Mouse (Mus musculus) thymus, postnatal 14 days (tissue): Measurements from ENCODE around the gene Krtap4-13.
"Not testable (repeated sequence)": the region's sequence is repeated elsewhere in the genome, so short reads cannot be mapped to it uniquely, and the experiment has no call there.

Source experiments
- DNase-seq: peaks from one replicate; pipeline ENCODE4 v3.0.0; 2021

Krtap4-13 gene

GRCm38 (mm10) chr11:99809792-99810191 is at the start of gene Krtap4-13:
TSS of gene Krtap4-13 (minus strand) at chr11:99809892.
- not testable (repeated sequence) for DNase-seq

DNA sequence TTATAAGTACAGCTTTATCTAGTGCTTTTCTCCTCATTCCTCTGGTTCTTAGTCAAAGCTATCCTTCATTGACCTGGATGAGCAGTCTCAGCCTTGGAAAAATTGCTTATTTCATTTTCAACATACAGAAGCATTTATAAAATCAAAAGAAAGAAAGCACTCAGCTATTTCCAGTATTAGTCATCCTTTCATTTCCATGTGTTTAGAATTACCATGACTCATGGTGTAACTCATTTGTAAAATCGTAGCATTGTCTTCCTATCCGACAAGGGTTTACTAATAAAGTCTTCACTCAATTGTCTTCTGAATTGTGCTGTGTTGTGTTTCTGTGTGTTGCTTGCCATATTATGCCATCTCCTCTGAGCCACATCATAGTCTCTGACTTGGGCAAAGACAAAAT is 49.1 kb upstream of the Krtap4-13 start:
- no peak for DNase-seq

DNA sequence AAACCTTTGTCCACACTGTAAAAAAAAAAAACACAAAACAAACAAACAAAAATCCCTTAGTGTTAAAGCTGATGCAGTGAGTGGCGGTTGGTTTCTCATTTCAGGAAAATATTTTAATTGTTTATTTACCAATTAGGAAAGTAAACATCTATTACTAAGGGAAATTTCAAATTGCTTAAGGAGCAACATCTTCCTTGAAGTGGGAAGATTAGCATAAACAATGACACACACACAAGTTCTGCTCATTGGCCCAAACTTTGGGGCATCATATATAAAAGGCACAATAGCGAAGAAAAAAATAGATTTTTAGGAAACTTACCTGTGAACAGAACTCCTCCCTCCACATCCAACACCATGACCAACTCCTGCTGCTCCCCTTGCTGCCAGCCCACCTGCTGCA is 47.9 kb upstream of the Krtap4-13 start, which contains the start of gene Gm11568:
Gene Gm11568, plus strand, starts transcription at position 301 of the 400 bp plus-strand sequence.
- DNase-seq: no peak

DNA sequence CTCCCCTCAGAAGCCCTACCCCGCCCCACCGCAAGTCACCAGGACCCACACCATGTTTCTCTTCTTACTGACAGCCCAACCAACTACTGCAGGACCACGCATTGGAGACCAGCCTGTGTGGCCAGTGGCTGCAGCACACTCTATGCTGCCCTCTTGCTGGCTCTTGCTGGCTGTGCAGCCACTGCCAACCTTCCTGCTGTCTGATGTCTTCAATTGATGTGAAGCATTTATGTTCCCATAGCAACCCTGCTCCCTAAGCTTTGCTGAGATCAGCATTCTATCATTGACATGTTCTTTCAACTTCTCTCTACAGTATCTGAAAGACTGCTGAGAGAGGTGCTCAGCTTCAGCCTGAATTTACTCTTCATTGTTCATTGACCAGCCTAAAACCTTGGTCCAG is 44.4 kb upstream of the Krtap4-13 start:
- DNase-seq: no peak

DNA sequence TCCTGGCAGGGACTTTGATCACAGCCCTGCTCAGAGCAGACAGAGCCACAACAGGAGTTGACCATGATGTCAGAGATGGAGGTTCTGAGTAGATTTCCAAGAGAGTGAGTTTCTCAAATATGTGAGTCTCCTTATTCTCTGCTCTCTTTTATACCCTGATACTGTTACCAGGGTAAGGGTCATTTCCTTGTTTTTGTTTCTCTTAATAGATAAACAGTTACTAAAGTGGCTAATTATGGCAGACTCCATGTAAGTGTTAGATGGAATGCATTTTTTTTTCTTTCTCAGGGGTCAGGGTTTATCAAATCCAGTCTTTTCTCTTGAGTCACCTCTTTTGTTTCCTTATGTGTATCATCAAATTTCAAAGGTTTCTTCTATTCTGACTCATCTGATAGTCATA is 41.8 kb upstream of the Krtap4-13 start, which contains the start of gene Krtap4-16:
Gene Krtap4-16, minus strand, starts transcription at position 101 of the 400 bp plus-strand sequence.
- no peak for DNase-seq

DNA sequence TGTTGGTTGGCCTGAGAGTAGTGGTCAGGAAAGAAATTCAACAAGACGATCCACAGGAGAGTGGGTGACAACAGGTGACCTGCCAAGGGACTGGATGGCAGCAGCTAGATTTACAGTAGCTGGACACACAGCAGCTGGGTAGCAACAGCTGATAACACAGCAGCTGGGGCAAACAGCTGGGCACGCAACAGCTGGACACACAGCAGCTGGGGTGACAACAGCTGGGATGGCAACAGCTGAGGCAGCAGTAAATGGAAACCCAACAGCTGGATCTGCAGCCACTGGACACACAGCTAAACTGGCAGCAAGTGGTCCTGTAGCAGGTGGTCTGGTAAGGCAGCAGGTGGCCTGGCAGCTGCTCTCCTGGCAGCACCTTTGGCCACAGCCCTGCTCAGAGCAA is 37.1 kb upstream of the Krtap4-13 start:
- DNase-seq: no peak

DNA sequence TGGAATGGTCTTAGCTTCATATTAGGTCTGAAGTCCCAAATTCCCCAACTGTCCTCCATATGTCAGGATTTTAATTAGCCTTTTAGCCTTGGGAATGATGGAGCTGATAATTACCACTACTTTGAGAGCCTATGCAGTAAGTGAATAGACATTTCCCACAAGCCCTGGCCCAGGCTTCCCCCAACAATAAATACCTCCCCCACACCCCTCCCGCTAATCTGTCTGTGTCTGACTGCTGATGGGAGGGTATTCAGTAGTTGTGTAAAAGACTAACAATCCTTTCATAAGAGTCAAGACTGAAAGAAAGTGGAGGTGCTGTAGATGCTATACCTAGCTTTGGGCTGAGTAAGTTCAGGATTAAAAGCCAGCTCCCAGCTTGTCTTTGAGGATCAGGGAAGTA is 32.5 kb upstream of the Krtap4-13 start:
- no peak for DNase-seq

DNA sequence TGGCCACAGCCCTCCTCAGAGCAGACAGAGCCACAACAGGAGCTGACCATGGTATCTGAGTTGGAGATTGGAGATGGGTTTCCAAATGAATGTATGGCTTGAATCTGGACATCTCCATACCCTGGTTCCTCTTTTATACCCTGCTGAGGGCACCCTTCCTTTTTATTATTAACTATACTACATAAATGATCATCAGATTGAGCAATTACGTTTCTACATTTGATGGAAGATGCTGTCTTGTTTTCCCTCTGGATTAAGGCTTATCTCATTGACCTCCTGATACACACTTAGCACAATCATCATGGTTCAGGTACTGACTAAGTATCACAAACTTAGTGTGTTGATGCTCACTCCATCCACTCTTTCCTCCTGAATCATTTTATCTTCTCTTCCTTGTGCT is 28.3 kb upstream of the Krtap4-13 start, which contains the start of gene 2300003K06Rik:
Gene 2300003K06Rik, minus strand, starts transcription at position 101 of the 400 bp plus-strand sequence.
- no peak for DNase-seq

DNA sequence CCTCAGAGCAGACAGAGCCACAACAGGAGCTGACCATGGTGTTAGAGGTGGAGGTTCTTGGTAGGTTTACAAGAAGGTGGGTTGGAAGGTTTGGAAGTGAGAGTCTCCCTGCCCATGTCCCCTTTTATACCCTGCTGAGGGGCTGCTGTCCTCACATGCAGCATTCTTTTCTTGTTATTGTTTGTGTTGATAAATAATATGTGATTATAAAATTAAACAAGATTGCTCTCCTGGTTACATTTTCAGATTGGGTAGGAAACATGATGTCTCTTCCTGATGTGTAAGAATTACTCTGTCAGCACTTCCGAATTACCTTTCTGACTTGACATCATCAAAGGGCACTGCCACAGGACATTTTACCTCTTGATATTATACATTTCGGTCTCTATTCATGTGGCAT is 5.9 kb upstream of the Krtap4-13 start, which contains the start of gene Gm11564:
Gene Gm11564, minus strand, starts transcription at position 101 of the 400 bp plus-strand sequence.
- not testable (repeated sequence) for DNase-seq

DNA sequence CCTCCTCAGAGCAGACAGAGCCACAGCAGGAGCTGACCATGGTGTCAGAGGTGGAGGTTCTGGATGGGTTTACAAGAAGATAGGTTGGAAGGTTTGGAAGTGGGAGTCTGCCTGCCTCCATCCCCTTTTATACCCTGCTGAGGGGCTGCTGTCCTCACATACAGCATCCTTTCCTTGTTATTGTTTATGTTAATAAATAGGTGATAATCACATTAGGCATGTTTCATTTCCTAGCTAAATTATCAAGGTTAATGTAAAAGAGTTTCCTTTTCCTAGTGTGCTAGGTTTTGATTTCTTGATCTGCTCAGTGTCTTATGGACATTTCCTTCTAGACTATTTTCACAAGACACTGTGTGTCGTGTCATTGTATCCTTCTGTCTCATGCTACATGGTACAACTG is 5.3 kb downstream of the Krtap4-13 start, which contains the start of gene Gm11554:
Gene Gm11554, minus strand, starts transcription at position 101 of the 400 bp plus-strand sequence.
- DNase-seq: not testable (repeated sequence)

GRCm38 (mm10) chr11:99798832-99799231 is 10.9 kb downstream of the Krtap4-13 start, which contains the start of gene Gm11569:
TSS of gene Gm11569 (minus strand) at chr11:99798932.
- DNase-seq: not testable (repeated sequence)

GRCm38 (mm10) chr11:99793367-99793766 is 16.3 kb downstream of the Krtap4-13 start, which contains the start of gene Gm11596:
TSS of gene Gm11596 (minus strand) at chr11:99793467.
- no peak for DNase-seq

DNA sequence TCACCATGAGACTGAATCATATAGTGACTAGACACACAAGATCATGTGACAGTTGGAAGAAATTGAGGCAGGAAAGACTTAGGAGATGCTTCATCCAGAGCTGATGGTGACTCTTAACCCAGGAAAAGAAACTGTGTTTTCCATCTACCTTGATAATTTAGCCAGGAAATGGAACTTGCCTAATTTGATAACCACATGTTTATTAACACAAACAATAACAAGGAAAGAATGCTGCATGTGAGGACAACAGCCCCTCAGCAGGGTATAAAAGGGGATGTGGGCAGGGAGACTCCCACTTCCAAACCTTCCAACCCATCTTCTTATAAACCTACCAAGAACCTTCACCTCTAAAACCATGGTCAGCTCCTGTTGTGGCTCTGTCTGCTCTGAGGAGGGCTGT is 24.8 kb downstream of the Krtap4-13 start, which contains the start of gene Krtap4-9:
Gene Krtap4-9, plus strand, starts transcription at position 301 of the 400 bp plus-strand sequence.
- not testable (repeated sequence) for DNase-seq

DNA sequence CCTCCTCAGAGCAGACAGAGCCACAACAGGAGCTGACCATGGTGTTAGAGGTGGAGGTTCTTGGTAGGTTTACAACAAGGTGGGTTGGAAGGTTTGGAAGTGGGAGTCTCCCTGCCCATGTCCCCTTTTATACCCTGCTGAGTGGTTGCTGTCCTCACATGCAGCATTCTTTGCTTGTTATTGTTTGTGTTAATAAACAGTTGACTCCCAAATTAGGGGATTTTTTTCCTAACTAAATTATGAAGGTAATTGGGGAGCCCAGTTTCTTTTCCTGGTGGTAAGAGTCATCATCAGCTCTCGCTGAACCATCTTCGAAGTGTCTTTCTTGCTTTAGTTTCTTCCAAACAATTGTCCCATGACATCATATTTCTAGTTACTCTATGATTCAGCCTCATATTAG is 29.1 kb downstream of the Krtap4-13 start, which contains the start of gene Krtap4-8:
Gene Krtap4-8, minus strand, starts transcription at position 101 of the 400 bp plus-strand sequence.
- DNase-seq: no peak

- DNase-seq: no peak
Measured at GRCm38 (mm10) chr11:99778401-99778800, 31.3 kb downstream of the Krtap4-13 start.

DNA sequence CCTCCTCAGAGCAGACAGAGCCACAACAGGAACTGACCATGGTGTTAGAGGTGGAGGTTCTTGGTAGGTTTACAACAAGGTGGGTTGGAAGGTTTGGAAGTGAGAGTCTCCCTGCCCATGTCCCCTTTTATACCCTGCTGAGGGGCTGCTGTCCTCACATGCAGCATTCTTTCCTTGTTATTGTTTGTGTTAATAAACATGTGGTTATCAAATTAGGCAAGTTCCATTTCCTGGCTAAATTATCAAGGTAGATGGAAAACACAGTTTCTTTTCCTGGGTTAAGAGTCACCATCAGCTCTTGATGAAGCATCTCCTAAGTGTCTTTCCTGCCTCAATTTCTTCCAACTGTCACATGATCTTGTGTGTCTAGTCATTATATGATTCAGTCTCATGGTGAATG is 36.9 kb downstream of the Krtap4-13 start, which contains the start of gene Gm11595:
Gene Gm11595, minus strand, starts transcription at position 101 of the 400 bp plus-strand sequence.
- DNase-seq: not testable (repeated sequence)

DNA sequence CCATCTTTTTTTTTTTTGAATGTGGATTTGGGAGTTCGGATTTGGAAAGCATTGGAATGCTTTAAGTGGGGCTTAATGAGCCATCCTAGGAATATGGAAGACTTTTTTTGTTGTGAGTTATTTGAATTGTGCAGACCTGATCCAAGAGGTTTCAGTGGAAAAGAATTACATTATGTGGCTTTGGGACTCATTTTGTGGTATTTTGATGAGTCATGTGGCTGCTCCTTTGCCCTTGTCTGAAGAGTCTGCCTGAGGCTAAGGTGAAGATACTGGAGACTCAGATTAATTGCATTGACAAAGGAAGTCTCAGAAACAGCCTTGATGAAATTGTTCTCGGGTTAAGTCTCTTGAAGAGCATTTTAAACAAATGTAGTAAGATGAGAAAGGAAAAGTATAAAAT is 41.3 kb downstream of the Krtap4-13 start:
- no peak for DNase-seq
